Mouse (Mus musculus): ENCODE results near the gene Cfap221. TPM values are rescaled to one million over a fixed set of nuclear protein-coding genes. Genes with fewer than 3 reads are reported as not detected.
A peak's percentile ranks its signal among the peaks of the same experiment; 100 is the strongest.

Gene Cfap221
- total RNA-seq, 2 experiments from 2014 or later = 0.28 to 0.29 TPM

GRCm38 (mm10) chr1:119886320-119886719 is 110.7 kb downstream of the Cfap221 start:
- no peak for TF ChIP-seq CTCF (conservative IDR thresholded peaks at IDR 0.05)
- Histone ChIP-seq H3K4me3 (peak overlapping the region; percentile 10; the same call in 1 of the 2 replicates), H3K27ac (peak overlapping the region; percentile 36; the same call in 1 of the 2 replicates)
- no peak for DNase-seq (ENCODE audit: low spot score in 2 of 2)

DNA sequence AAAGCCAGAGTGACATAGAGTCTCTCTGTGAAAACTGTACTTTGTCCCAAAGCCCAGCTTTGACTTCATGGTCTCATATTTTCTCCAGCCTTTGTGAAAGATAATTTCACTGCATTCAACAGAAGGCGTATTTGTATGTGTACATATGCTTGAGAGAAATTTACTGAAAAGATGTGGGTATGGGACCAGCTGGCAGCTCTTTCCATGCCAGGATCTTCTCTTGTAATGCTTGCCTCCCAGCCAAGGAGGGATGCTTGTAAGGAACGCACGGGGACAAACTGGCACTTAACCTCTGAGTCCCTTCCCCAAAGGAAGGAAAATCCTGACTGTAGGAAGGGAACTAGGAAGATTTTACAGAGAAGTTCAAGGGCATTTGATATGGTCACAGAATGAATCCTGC is 112.8 kb downstream of the Cfap221 start:
- H3K4me3 ChIP-seq = no peak overlapping the region
- H3K27ac ChIP-seq = no peak overlapping the region
- peak; percentile 32 to 65 for DNase-seq (ENCODE audit: low spot score in 2 of 2)
- TF ChIP-seq CTCF (conservative IDR thresholded peaks at IDR 0.05) = no peak

DNA sequence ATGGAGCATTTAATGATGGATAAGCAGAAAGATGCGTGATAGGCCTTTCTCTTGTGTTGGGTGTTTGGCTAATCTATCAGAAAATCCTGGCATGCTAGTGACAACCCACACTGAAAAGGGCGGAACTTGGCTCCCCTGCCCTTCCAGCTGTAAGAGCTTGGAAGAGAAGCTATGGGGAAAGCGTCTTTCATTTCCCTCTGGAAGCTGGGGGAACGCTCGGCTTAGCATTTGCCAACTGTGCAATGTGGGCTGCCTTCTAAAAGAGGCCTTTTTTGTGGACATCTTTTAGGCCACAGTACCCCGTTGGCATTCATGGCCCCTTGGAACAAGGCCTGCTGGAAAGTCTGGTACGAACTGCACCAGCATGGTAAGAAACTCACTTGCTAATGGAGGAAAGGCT is 118.1 kb downstream of the Cfap221 start:
- DNase-seq (ENCODE audit: low spot score in 2 of 2) = peak; percentile 68 to 87
- TF ChIP-seq CTCF (conservative IDR thresholded peaks at IDR 0.05) = no peak
- H3K4me3 ChIP-seq = no peak overlapping the region
- peak overlapping the region; percentile 84 for H3K27ac ChIP-seq

- no peak overlapping the region for H3K27ac ChIP-seq
- H3K4me3 ChIP-seq = no peak overlapping the region
- TF ChIP-seq CTCF (conservative IDR thresholded peaks at IDR 0.05) = no peak
- no peak for DNase-seq (ENCODE audit: low spot score in 2 of 2)
These were observed 119.6 kb downstream of the Cfap221 start for GRCm38 (mm10) chr1:119877469-119877868.

Other genes starting within 250 kb of the Cfap221 start
- 10 to 100 TPM; 63.8 to 68.6 TPM for gene Ptpn4, start 159.6 kb downstream of the Cfap221 start, total RNA-seq (2021)
- 1 to 10 TPM; 7.1 to 7.5 TPM for gene Tmem177, start 84.0 kb downstream of the Cfap221 start, total RNA-seq (2021)
- gene Sctr, start 9.7 kb upstream of the Cfap221 start, total RNA-seq (2021) = 1 to 10 TPM; 1.0 to 1.8 TPM
- 1 to 10 TPM; 1.1 to 1.4 TPM for gene Tmem37, start 76.8 kb upstream of the Cfap221 start, total RNA-seq (2021)
- 100 to 1,000 TPM; 338 to 346 TPM for gene Dbi, start 123.8 kb upstream of the Cfap221 start, total RNA-seq (2021)
- 1 to 10 TPM; 7.1 to 7.8 TPM for gene 3110009E18Rik, start 124.0 kb upstream of the Cfap221 start, total RNA-seq (2021)